Mouse (Mus musculus) c-Kit-positive CD71-positive TER-119-negative erythroid progenitor cells, embryonic 14.5 days (primary cell): ENCODE measurements around the gene Limch1.

Experiments used
- DNase-seq: peaks from one replicate; pipeline ENCODE4 v3.0.0-alpha.2; 2013; ENCODE audit warnings: low read depth

Limch1 gene

DNA sequence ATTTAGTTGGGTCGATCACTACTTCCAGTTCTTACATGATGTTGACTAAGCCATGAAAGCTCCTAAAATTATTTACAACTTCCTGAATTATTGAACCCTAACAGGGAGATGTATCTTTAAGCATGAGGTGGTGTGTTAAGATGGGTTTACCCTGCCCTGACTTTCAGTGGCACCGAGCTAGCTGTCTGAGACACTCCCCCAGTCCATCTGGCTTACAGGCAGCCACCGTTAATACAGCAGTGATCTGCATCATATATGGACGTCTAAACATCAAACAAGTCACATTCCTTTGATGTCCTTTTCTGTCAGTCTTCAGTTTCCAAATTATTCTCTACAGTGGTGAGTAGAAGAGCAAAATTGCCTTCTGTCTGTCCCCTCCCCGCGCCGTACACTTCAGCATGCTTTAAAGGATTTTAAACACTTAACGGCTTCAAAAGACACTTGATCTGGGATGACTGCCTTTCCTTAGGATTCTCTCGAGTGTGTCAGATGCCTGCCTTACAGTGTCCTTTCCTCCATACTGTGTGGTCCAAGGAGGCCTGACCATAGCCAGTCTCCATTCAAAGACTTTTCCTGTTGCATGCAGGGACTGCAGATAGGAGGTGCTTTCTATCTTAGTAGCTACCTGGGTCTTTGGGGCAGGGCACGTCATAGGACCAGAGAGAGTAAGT, 187.6 kb downstream of the Limch1 start:
- DNase-seq, result no peak

- no peak for DNase-seq
These were observed 189.0 kb downstream of the Limch1 start for GRCm38 (mm10) chr5:66934585-66934984.

- no peak for DNase-seq
These were observed 191.7 kb downstream of the Limch1 start for GRCm38 (mm10) chr5:66937376-66937775.

GRCm38 (mm10) chr5:66941710-66942450, 196.3 kb downstream of the Limch1 start:
- DNase-seq, result no peak

DNA sequence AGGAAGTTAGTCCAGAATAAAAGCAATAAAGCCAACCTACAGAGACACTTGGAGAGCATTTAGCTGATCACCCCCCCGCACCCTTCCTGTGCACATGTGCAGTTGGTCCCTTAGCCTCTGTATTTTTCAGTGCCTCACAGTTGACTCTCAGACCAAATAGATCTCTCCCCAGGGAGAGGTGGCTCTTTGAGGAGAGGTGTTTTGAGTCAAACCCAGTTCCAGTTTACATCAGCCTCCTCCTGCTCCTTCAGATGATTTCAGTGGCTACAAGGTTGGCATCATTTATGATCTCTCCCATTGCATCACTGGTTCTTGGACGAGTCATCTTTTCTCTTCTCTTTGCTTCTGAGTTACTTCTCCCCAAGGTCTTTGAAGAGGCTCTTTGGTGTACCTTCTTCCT, 197.3 kb downstream of the Limch1 start:
- DNase-seq, result no peak

- no peak for DNase-seq
These were observed 197.9 kb downstream of the Limch1 start for GRCm38 (mm10) chr5:66943521-66943920.

GRCm38 (mm10) chr5:66947958-66948357, 202.3 kb downstream of the Limch1 start:
- DNase-seq, result no peak

DNA sequence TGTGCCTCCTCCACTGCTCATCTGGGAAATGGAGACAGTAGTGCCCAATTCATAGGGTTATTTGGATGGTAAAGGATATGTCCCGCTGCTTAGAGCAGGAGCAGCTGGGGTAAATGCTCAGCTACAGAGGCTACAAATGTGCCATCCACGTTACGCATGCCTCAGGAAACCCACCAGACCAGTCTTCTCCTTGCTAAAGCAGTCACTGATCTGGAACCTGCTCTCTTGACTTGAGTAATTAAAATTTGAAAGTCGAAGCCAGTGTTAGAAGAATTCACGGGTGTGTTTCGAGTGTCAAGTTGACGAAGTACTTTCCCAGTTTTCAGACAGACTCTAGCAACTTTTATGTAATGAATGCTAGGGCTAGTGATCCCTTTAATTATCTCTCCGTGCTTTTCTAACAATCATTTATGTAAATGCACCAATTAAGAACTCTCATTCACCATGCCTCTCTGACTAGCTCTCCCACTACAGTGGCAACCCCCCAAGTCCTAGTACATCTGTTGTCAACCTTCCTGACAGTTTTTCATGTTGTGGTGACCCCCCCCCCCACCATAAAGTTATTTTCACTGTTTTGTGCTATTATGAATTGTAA, 203.6 kb downstream of the Limch1 start:
- DNase-seq, result no peak

DNA sequence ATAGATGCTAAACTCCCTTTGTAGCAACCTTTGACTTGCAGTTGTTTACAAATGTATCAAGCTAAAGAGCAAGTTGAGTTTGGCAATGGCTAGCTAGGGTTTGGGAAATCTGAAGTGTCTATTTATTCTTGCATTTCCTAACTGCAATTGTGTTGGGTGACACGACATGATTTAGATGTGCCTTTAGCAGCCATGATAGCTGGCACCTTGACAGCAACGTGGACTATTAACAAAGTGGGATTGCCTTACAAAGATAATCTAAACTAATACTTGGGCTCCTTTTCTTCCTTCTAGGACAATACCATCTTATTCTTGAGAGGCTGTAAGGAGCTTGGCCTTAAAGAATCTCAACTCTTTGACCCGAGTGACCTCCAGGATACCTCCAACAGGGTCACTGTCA, 207.7 kb downstream of the Limch1 start:
- no peak for DNase-seq

- DNase-seq, result no peak
These were observed 208.5 kb downstream of the Limch1 start for GRCm38 (mm10) chr5:66953971-66954644.

- no peak for DNase-seq
These were observed 209.6 kb downstream of the Limch1 start for GRCm38 (mm10) chr5:66955245-66955644.

DNA sequence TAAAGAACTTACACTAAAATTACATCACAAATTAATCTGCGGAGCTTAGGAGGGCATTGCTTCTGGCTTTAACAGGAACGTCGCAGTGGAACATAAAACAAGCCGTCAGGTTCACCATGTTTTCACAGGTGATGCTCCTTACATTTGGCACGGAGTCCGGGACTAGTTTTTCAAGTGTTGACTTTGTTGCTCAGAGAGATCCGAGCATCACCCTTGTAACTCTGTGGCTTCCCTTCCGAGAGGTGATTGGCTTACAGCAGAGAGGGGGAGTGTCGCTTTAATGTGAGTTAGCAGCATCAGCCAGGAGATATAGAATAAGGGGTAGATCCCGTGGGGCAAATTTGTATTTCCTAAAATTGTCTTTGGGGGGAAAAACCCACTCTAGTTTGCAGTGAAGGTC, 212.0 kb downstream of the Limch1 start:
- no peak for DNase-seq

- DNase-seq, result no peak
These were observed 212.5 kb downstream of the Limch1 start for GRCm38 (mm10) chr5:66958118-66958517.

GRCm38 (mm10) chr5:66959968-66960367, 214.3 kb downstream of the Limch1 start:
- no peak for DNase-seq

- no peak for DNase-seq
These were observed 219.8 kb downstream of the Limch1 start for GRCm38 (mm10) chr5:66965442-66965841.

DNA sequence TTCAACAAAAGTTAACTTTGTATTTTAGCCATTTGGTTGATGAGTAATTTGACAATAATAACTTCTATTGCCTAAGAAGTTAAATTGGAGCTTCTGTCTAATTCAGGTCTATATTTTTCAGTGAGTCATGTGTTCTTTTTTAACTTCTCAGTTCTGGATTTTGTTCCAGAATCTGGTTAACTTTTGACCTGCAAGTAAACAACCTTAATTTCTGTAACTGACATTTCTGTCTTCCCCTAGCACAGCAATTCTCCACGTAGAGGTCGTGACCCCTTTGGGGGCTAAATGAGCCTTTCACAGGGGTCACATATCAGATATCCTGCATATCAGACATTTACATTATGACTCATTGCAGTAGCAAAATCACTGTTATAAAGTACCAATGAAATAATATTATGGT, 221.5 kb downstream of the Limch1 start:
- DNase-seq, result no peak

- no peak for DNase-seq
These were observed 222.0 kb downstream of the Limch1 start for GRCm38 (mm10) chr5:66967646-66968045.

DNA sequence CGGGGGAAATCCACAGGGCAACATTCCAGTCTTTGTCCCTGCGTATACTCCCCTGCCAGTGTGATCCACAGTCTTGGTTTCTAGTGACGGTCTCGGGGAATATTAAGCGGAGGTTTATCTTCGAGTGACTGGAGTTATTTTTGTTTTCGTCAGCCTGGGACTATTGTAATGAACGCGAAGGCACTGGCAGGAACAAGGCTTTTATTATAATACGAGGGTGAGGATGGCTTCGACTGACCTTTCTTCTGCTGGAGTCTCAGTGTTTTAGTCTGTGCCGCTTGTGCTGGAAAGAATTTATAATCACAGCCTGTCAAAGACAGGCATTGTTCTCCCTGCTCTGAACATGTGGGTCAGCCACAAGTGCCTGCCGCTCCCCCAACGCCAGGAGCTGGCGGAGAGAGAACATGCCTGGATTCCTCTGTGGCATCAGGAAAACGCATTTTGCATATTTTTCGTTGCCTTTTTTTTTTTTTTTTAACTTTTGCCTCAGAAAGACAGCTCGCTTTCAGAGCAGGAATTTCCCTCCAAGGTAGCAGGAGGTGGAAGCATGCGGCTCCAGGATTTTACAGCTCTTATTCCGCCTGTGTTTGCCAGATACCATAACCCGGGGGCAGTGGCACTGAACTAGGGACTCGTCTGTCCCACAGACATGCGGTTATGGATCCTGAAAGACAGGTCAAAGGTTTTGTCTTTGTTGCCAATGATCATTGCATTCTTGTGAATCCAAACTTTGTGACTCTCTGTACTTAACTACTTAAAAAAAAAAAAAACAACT, 222.6 kb downstream of the Limch1 start:
- no peak for DNase-seq

DNA sequence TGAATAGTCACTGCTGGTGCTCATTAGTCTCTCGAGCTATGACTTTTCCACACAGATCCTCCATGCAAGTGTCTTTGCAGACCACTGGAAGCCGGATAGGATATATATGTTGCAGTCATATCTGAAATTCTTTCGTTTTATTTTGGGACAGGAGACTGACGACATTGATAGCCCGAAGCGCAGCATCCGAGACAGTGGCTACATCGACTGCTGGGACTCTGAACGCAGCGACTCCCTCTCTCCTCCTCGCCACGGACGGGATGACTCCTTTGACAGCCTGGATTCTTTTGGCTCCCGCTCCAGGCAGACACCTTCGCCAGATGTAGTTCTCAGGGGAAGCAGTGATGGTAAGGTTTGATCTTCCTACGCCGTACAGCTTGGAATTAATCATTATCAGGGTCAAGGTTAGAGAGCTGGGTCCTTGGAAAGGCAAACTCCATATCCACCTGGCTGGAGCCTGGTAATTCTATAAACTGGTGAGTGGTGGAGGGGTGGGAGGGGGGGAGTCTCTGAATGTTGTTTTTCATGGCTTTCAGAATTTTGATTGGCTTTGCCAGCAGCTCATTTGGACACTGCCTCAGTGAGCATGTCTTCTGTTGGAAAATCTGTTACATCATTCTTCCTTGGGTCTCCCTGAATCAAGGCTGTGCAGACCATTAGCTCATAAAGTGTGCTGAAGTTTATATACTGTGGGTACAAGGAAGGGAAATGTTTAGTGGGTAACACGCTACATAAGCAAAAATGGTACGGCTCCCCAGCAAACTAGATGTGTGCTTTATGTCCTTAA, 223.5 kb downstream of the Limch1 start:
- DNase-seq, result no peak

DNA sequence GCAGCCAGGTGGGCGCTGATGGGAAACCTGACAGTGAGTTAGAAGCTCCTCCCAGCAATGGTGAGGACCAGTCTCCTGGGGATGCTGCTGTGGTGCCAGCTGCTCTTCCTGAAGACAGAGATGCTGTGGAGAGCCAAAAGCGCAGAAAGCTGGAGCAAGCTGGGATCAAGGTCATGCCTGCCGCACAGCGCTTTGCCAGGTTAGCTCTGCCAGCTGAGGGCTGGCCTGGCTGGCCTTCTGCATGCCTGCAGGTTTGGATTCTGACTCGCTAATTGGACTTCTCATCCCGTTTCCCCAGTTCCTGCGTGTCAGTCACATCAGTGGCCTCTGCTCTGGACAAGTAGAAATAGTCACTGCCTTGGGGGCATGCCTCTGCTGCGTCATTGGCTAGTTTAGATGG, 230.0 kb downstream of the Limch1 start:
- no peak for DNase-seq
